Mouse (Mus musculus) ovary, postnatal 10 days (tissue): ENCODE measurements at regions not wholly inside any gene's neighbourhood (a gene's known extent, or its start where the extent isn't known, plus 50 kb on each side); places are given as distances from the start of the nearest gene placed in this dataset.
"Not testable (repeated sequence)": the region's sequence is repeated elsewhere in the genome, so short reads cannot be mapped to it uniquely, and the experiment has no call there.

Experiments
- DNase-seq: peaks from one replicate; pipeline ENCODE4 v3.0.0; 2022; ENCODE audit warnings: low spot score

GRCm38 (mm10) chr10:38704762-38705130 lies 116.8 kb downstream of the Rfpl4b start:
- DNase-seq: not testable (repeated sequence)

GRCm38 (mm10) chr10:38703954-38704761 lies 117.4 kb downstream of the Rfpl4b start:
- DNase-seq: no peak

- DNase-seq: no peak
These were observed 144.1 kb downstream of the Rfpl4b start for GRCm38 (mm10) chr10:38677453-38677852.

GRCm38 (mm10) chr10:38668610-38669009 lies 153.0 kb downstream of the Rfpl4b start:
- DNase-seq: no peak

- no peak for DNase-seq
These were observed 153.7 kb downstream of the Rfpl4b start for GRCm38 (mm10) chr10:38667841-38668240.

- no peak for DNase-seq
These were observed 185.9 kb downstream of the Rfpl4b start for GRCm38 (mm10) chr10:38635695-38636094.

GRCm38 (mm10) chr10:38629907-38630505 lies 191.6 kb downstream of the Rfpl4b start:
- no peak for DNase-seq

- no peak for DNase-seq
These were observed 198.2 kb downstream of the Rfpl4b start for GRCm38 (mm10) chr10:38623399-38623798.

GRCm38 (mm10) chr10:38609606-38610510 lies 211.7 kb downstream of the Rfpl4b start:
- DNase-seq: no peak

- DNase-seq: no peak
These were observed 235.5 kb downstream of the Rfpl4b start for GRCm38 (mm10) chr10:38586061-38586460.

- DNase-seq: no peak
These were observed 245.9 kb downstream of the Rfpl4b start for GRCm38 (mm10) chr10:38575726-38576125.

- no peak for DNase-seq
These were observed 247.9 kb downstream of the Rfpl4b start for GRCm38 (mm10) chr10:38573728-38574127.

- DNase-seq: no peak
These were observed 248.4 kb downstream of the Rfpl4b start for GRCm38 (mm10) chr10:38573146-38573545.

- no peak for DNase-seq
These were observed 254.3 kb downstream of the Rfpl4b start for GRCm38 (mm10) chr10:38567270-38567669.

GRCm38 (mm10) chr10:38566361-38566760 lies 255.2 kb downstream of the Rfpl4b start:
- DNase-seq: no peak

GRCm38 (mm10) chr10:38555040-38555439 lies 266.5 kb downstream of the Rfpl4b start:
- no peak for DNase-seq

- DNase-seq: peak; percentile 5
These were observed 267.6 kb downstream of the Rfpl4b start for GRCm38 (mm10) chr10:38553688-38554680.

GRCm38 (mm10) chr10:38553326-38553687 lies 268.3 kb downstream of the Rfpl4b start:
- DNase-seq: no peak

- no peak for DNase-seq
These were observed 269.1 kb downstream of the Rfpl4b start for GRCm38 (mm10) chr10:38552350-38553076.

- no peak for DNase-seq
These were observed 281.5 kb downstream of the Rfpl4b start for GRCm38 (mm10) chr10:38540031-38540430.

- DNase-seq: no peak
These were observed 282.8 kb downstream of the Rfpl4b start for GRCm38 (mm10) chr10:38538766-38539165.
